Mouse (Mus musculus) brain, embryonic 14.5 days (tissue): ENCODE results near the gene Acer3.

Experiments
- CTCF ChIP-seq: fragments of 200-500 bp; IDR thresholded peaks from 2 replicates; pipeline ENCODE4 v1.5.1; 2012; ENCODE audit warnings: inconsistent platforms, mild to moderate bottlenecking, moderate library complexity, borderline replicate concordance; ENCODE audit not compliant: insufficient read depth, insufficient read length; ENCODE audit errors: extremely low read depth
- POLR2A ChIP-seq: fragments of 200-500 bp; IDR thresholded peaks from 2 replicates; pipeline ENCODE4 v1.6.1; 2012; ENCODE audit warnings: mild to moderate bottlenecking, inconsistent platforms, borderline replicate concordance; ENCODE audit not compliant: poor library complexity, insufficient read depth, insufficient read length, severe bottlenecking; ENCODE audit errors: extremely low read depth

DNA sequence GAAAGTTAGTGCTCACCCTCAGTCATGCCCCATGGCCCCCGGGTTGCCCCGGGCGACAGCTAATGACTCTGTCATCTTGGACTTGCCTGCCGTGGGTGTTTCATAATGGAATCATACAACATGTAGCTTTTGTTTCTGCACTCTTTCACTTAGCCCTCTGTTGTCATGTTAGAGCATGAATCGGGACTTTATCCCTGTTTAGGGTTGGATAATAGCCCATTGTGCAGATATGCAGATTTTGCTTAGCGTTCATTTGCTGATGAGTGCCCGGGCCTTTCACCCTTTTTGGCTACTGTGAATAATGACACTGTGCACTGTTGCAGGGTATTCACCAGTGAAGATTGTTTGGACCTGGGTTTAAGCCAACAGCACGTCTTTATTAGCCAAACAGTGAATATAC, 134.4 kb downstream of the Acer3 start:
- TF ChIP-seq CTCF (no peak), POLR2A (no peak)
